Mouse (Mus musculus): ENCODE measurements around the gene Dtx3.
"Not testable (repeated sequence)": the region's sequence is repeated elsewhere in the genome, so short reads cannot be mapped to it uniquely, and the experiment has no call there.

GRCm38 (mm10) chr10:127151233-127151632, 44.3 kb downstream of the Dtx3 start:
- not testable (repeated sequence) for TF ChIP-seq POLR2A (IDR thresholded peaks at IDR 0.05; ENCODE audit: borderline replicate concordance, insufficient read depth, low read length); CTCF (IDR thresholded peaks at IDR 0.05; ENCODE audit: borderline replicate concordance, insufficient read depth, low read depth, low read length)
